Mouse (Mus musculus): ENCODE measurements around the gene Ndn. TPM values are rescaled to one million over a fixed set of nuclear protein-coding genes. Genes with fewer than 3 reads are reported as not detected.

Ndn gene
- 14.8 and 21.5 TPM in 2 replicates for polyA plus RNA-seq (2012; rRNA removed; ENCODE audit: low replicate concordance)

DNA sequence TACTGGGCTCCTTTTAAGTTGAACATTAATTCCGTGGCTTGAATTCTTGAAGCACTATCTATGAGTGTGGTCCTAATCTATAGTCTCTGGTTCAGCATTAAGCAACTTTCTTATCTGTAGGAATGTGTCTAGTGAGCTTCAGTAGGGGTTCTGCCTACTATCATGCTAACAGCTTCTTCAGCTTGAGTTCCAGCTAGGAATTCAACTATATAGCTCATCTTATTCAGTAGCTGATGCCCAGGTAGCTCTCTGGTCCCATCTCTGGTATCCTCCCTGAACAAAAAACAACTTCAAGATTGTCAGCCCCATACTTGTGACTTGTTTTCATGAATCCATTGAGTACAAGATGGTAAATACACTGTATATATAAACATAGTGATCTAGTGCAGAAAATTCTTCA is at the start of gene Ndn:
Gene Ndn (plus strand): TSS at position 301 of the 400 bp plus-strand sequence.

DNA sequence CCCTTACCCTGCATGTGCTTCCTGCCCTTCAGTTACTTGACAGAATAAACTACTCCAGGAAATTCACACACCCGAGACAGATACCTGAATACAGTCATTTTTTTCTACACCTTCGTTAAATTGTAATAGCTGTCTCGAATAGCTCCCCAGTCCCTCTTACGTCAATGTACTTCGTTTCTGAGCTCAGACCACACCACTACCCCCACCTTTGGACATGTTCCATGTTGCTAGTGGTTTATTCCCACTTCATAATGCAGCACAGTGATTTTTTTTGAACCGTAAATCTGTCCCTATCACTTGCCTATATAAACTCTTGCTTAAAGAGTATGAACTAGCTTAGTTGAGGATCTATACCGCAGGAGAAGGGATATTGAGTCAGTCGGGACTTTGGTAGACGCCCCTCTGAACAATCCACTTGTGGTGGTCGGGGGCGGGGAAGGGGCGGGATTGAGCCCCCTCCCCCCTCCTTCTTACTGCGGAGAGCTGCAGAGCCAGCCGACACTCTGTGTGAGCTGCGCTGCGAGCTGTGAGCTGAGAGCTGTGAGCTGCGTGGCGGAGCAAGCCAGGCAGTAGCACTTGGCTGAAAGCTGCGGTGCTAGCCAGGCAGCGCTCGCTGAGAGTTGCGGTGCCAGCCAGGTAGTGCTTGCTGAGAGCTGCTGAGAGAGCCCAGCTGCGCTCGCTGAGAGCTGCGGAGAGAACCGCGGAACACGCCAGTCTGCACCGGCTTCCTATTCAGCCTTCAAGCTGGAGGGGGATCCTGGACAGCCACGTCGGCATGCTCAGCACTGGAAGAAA is 30.3 kb downstream of the Ndn start, which contains the start of gene Magel2:
Gene Magel2 (plus strand): TSS at position 501 of the 795 bp plus-strand sequence.

Other genes with a start within 250 kb of the Ndn start
- gene Magel2, start 30.4 kb downstream of the Ndn start, polyA plus RNA-seq (2012; rRNA removed; ENCODE audit: low replicate concordance) = 0.06 TPM in 1 of 2 replicates, not detected in the other
- 0.91 and 1.2 TPM in 2 replicates for gene Mkrn3, start 73.6 kb downstream of the Ndn start, polyA plus RNA-seq (2012; rRNA removed; ENCODE audit: low replicate concordance)
- 0.50 and 2.0 TPM in 2 replicates for gene Peg12, start 117.9 kb downstream of the Ndn start, polyA plus RNA-seq (2012; rRNA removed; ENCODE audit: low replicate concordance)